Mouse (Mus musculus) MEL (cell line): ENCODE measurements at regions not wholly inside any gene's neighbourhood (a gene's known extent, or its start where the extent isn't known, plus 50 kb on each side); places are given as distances from the start of the nearest gene placed in this dataset.

Source experiments
- CHD2 ChIP-seq: IDR thresholded peaks from 2 replicates; pipeline ENCODE4 v1.6.1; 2011; ENCODE audit warnings: low read length, improper control_type of control experiment
- CTCF ChIP-seq, 3 experiments: IDR thresholded peaks in 2 of 3; conservative IDR thresholded peaks in 1 of 3; 2 replicates each; pipeline ENCODE4 v1.5.1; 2011 to 2012; ENCODE audit warnings: low read length in 3 of 3, low read depth in 2 of 3, mild to moderate bottlenecking in 2 of 3, improper control_type of control experiment in 1 of 3, inconsistent platforms in 1 of 3, mixed read lengths in 1 of 3, moderate library complexity in 1 of 3; ENCODE audit not compliant: control insufficient read depth in 1 of 3, insufficient read depth in 1 of 3, poor library complexity in 1 of 3, severe bottlenecking in 1 of 3
- EP300 ChIP-seq, 2 experiments: IDR thresholded peaks; 2 replicates each; pipeline ENCODE4 v1.6.1; 2011; ENCODE audit warnings: improper control_type of control experiment in 2 of 2, low read length in 2 of 2, low read depth in 1 of 2, mild to moderate bottlenecking in 1 of 2
- MEF2A ChIP-seq: IDR thresholded peaks from 2 replicates; pipeline ENCODE4 v1.6.1; 2014; ENCODE audit warnings: low read depth, mild to moderate bottlenecking, inconsistent platforms, low read length, improper control_type of control experiment; ENCODE audit not compliant: poor library complexity, insufficient replicate concordance, severe bottlenecking; ENCODE audit errors: extremely low read depth
- MXI1 ChIP-seq: IDR thresholded peaks from 2 replicates; pipeline ENCODE4 v1.6.1; 2011; ENCODE audit warnings: mild to moderate bottlenecking, low read depth, low read length, improper control_type of control experiment
- MYC ChIP-seq: IDR thresholded peaks from 2 replicates; pipeline ENCODE4 v1.6.1; 2011; ENCODE audit warnings: low read depth, mild to moderate bottlenecking, low read length, improper control_type of control experiment, moderate library complexity
- POLR2A ChIP-seq, 2 experiments: IDR thresholded peaks; 2 replicates each; pipeline ENCODE4 v1.6.1; 2011 to 2012; ENCODE audit warnings: low read length in 2 of 2, mild to moderate bottlenecking in 2 of 2, control low read depth in 1 of 2, improper control_type of control experiment in 1 of 2, low read depth in 1 of 2, moderate library complexity in 1 of 2; ENCODE audit not compliant: control insufficient read depth in 1 of 2, insufficient read depth in 1 of 2, poor library complexity in 1 of 2
- POLR2AphosphoS2 ChIP-seq: IDR thresholded peaks from 2 replicates; pipeline ENCODE4 v1.6.1; 2011; ENCODE audit warnings: low read length, improper control_type of control experiment
- TAL1 ChIP-seq: IDR thresholded peaks from 2 replicates; pipeline ENCODE4 v1.6.1; 2012; ENCODE audit warnings: mild to moderate bottlenecking, inconsistent platforms, low read length, moderate library complexity, mixed read lengths
- UBTF ChIP-seq: IDR thresholded peaks from 2 replicates; pipeline ENCODE4 v1.6.1; 2012; ENCODE audit warnings: low read depth, mild to moderate bottlenecking, inconsistent platforms, low read length, improper control_type of control experiment, moderate library complexity, borderline replicate concordance; ENCODE audit not compliant: insufficient read depth
- USF1 ChIP-seq: IDR thresholded peaks from 2 replicates; pipeline ENCODE4 v1.6.1; 2014; ENCODE audit warnings: low read depth, mild to moderate bottlenecking, inconsistent platforms, low read length, improper control_type of control experiment, moderate library complexity
- ZC3H11A ChIP-seq: IDR thresholded peaks from 2 replicates; pipeline ENCODE4 v1.6.1; 2012; ENCODE audit warnings: low read depth, mild to moderate bottlenecking, inconsistent platforms, low read length, improper control_type of control experiment
- ZMIZ1 ChIP-seq: IDR thresholded peaks from 2 replicates; pipeline ENCODE4 v1.6.1; 2012; ENCODE audit warnings: low read depth, mild to moderate bottlenecking, inconsistent platforms, low read length, improper control_type of control experiment, moderate library complexity

GRCm38 (mm10) chr8:35933186-35934114 lies 167.9 kb downstream of the Gm19410 start:
- TF ChIP-seq ZC3H11A (no peak), CTCF (IDR thresholded peaks at IDR 0.05 in 2 of 3, conservative IDR thresholded peaks at IDR 0.05 in 1 of 3; ENCODE audit: control insufficient read depth in 1 of 3, insufficient read depth in 1 of 3, low read depth in 2 of 3, low read length in 3 of 3, poor library complexity in 1 of 3, severe bottlenecking in 1 of 3) (no peak), CHD2 (no peak), EP300 (IDR thresholded peaks at IDR 0.05; ENCODE audit: low read depth in 1 of 2, low read length in 2 of 2) (no peak), ZMIZ1 (no peak), USF1 (no peak), MYC (no peak), MXI1 (no peak), UBTF (no peak), POLR2A (IDR thresholded peaks at IDR 0.05; ENCODE audit: control insufficient read depth in 1 of 2, insufficient read depth in 1 of 2, low read depth in 1 of 2, low read length in 2 of 2, poor library complexity in 1 of 2) (no peak), TAL1 (no peak), POLR2AphosphoS2 (no peak), MEF2A (no peak)
